Comparison of ENCODE assay signal across 9 mouse cellular contexts in genomic region chr3:27338437-27338836, GRCm38 (mm10). TPM values are rescaled to one million over a fixed set of nuclear protein-coding genes. Genes with fewer than 3 reads are reported as not detected.
A peak's percentile ranks its signal among the peaks of the same experiment; 100 is the strongest.
DNase-seq lines count a peak whose midpoint lies in the region; ATAC-seq and TF ChIP-seq lines count a peak whose summit lies in the region.
"Had no signal": no experiment of that assay in that cellular context is flagged by ENCODE, and none has a peak within 500 bp of the region (broad histone marks: within the 10 kb centered on the region; RNA-seq: fewer than 3 reads in every experiment).

No protein-coding gene starts in this region.

- H3K27ac ChIP-seq in hindbrain, embryonic 14.5 days, result no peak overlapping the region
- no peak overlapping the region for H3K27ac ChIP-seq in hindbrain, embryonic 13.5 days
- H3K27ac ChIP-seq in kidney, postnatal 0 days, result no peak overlapping the region
- no peak overlapping the region for H3K27ac ChIP-seq in midbrain, embryonic 16.5 days (ENCODE audit: low read length)

- 32% methylated on average over 6 of the region's 6 CpGs for WGBS in hindbrain, embryonic 14.5 days
- WGBS in hindbrain, embryonic 13.5 days, result 31% methylated on average over 6 of the region's 6 CpGs
- WGBS in kidney, postnatal 0 days, result 31% methylated on average over 6 of the region's 6 CpGs
- WGBS in midbrain, embryonic 16.5 days, result 32% methylated on average over 6 of the region's 6 CpGs

- no peak overlapping the region for H3K4me2 ChIP-seq in hindbrain, embryonic 14.5 days (replicated peaks)
- no peak overlapping the region for H3K4me2 ChIP-seq in hindbrain, embryonic 13.5 days
- no peak overlapping the region for H3K4me2 ChIP-seq in kidney, postnatal 0 days (ENCODE audit: low read length)
- no peak overlapping the region for H3K4me2 ChIP-seq in midbrain, embryonic 16.5 days (ENCODE audit: low read length)

- ATAC-seq in hindbrain, embryonic 14.5 days (ENCODE audit: low FRiP score), result no peak
- ATAC-seq in hindbrain, embryonic 13.5 days (ENCODE audit: low FRiP score), result no peak
- ATAC-seq in kidney, postnatal 0 days (replicated peaks; ENCODE audit: low FRiP score, low read depth), result no peak
- ATAC-seq in midbrain, embryonic 16.5 days, result peak; percentile 42; the same call in 1 of the 2 replicates

- no peaks in the 10 kb centered on the region for H3K36me3 ChIP-seq in hindbrain, embryonic 14.5 days (replicated peaks; ENCODE audit: control insufficient read depth, insufficient read depth)
- no peaks in the 10 kb centered on the region for H3K36me3 ChIP-seq in hindbrain, embryonic 13.5 days
- H3K36me3 ChIP-seq in kidney, postnatal 0 days (ENCODE audit: insufficient read depth, low read length), result 0 out of 2 replicates have a peak, but pooled peaks cover 2% of the 10 kb centered on the region
- no peaks in the 10 kb centered on the region for H3K36me3 ChIP-seq in midbrain, embryonic 16.5 days (ENCODE audit: control insufficient read depth, insufficient read depth, low read length)

- DNase-seq in hindbrain, embryonic 14.5 days (ENCODE audit: low spot score), result peak; percentile 61
- DNase-seq in urinary bladder, postnatal 25 days (ENCODE audit: low spot score), result peak; percentile 25
- DNase-seq in urinary bladder, postnatal 10 days (ENCODE audit: low spot score), result no peak
- DNase-seq in embryo, embryonic 10.5 days (ENCODE audit: low spot score), result peak; percentile 67
- peak; percentile 75 for DNase-seq in kidney, postnatal 0 days (ENCODE audit: low spot score)
- no peak for DNase-seq in natural killer cell, adult 2 months (ENCODE audit: low spot score in 2 of 2)

- H3K9ac ChIP-seq in hindbrain, embryonic 14.5 days, result no peak overlapping the region
- no peak overlapping the region for H3K9ac ChIP-seq in hindbrain, embryonic 13.5 days
- no peak overlapping the region for H3K9ac ChIP-seq in kidney, postnatal 0 days (ENCODE audit: low read depth, low read length)
- H3K9ac ChIP-seq in midbrain, embryonic 16.5 days (ENCODE audit: low read depth, low read length), result no peak overlapping the region

- no peaks in the 10 kb centered on the region for H3K9me3 ChIP-seq in hindbrain, embryonic 14.5 days (ENCODE audit: control insufficient read depth, low read length)
- H3K9me3 ChIP-seq in hindbrain, embryonic 13.5 days, result no peaks in the 10 kb centered on the region
- no peaks in the 10 kb centered on the region for H3K9me3 ChIP-seq in kidney, postnatal 0 days (replicated peaks; ENCODE audit: low read length)
- no peaks in the 10 kb centered on the region for H3K9me3 ChIP-seq in midbrain, embryonic 16.5 days (replicated peaks; ENCODE audit: control insufficient read depth, low read length, poor library complexity, severe bottlenecking)

- no peaks in the 10 kb centered on the region for H3K4me1 ChIP-seq in hindbrain, embryonic 14.5 days (replicated peaks; ENCODE audit: control insufficient read depth, insufficient read depth, low read length)
- no peaks in the 10 kb centered on the region for H3K4me1 ChIP-seq in hindbrain, embryonic 13.5 days (replicated peaks)
- H3K4me1 ChIP-seq in kidney, postnatal 0 days (replicated peaks; ENCODE audit: insufficient read depth, low read length), result no peaks in the 10 kb centered on the region
- no peaks in the 10 kb centered on the region for H3K4me1 ChIP-seq in midbrain, embryonic 16.5 days (ENCODE audit: control insufficient read depth, insufficient read depth, low read length)

- H3K4me3 ChIP-seq in hindbrain, embryonic 14.5 days (replicated peaks; ENCODE audit: low read length), result no peak overlapping the region
- no peak overlapping the region for H3K4me3 ChIP-seq in hindbrain, embryonic 13.5 days
- no peak overlapping the region for H3K4me3 ChIP-seq in kidney, postnatal 0 days (replicated peaks; ENCODE audit: low read depth, low read length)
- H3K4me3 ChIP-seq in midbrain, embryonic 16.5 days (ENCODE audit: low read depth, low read length), result no peak overlapping the region

- TF ChIP-seq CTCF in kidney, postnatal 0 days (IDR thresholded peaks at IDR 0.05; ENCODE audit: low read depth), result peak; percentile 79

- H3K27me3 ChIP-seq in hindbrain, embryonic 14.5 days (ENCODE audit: control insufficient read depth, insufficient read depth, low read length), result no peaks in the 10 kb centered on the region
- no peaks in the 10 kb centered on the region for H3K27me3 ChIP-seq in hindbrain, embryonic 13.5 days
- no peaks in the 10 kb centered on the region for H3K27me3 ChIP-seq in kidney, postnatal 0 days (ENCODE audit: insufficient read depth, low read length)
- H3K27me3 ChIP-seq in midbrain, embryonic 16.5 days (ENCODE audit: control insufficient read depth, insufficient read depth, low read depth, low read length), result no peaks in the 10 kb centered on the region

RNA-seq across cellular contexts. Expression of gene Tnfsf10, which starts 21.6 kb away (rescaled TPM):
- polyA plus RNA-seq in hindbrain, embryonic 14.5 days (2014; fragmentation: Nextera tagmentation; extraction: Ambion mirVana), result 0.08 and 0.14 TPM in 2 replicates
- 0.06 and 0.23 TPM in 2 replicates for polyA plus RNA-seq in hindbrain, embryonic 13.5 days (2015; fragmentation: Nextera tagmentation; extraction: Ambion mirVana)
- polyA plus RNA-seq in kidney, postnatal 0 days (2015; fragmentation: Nextera tagmentation; extraction: Ambion mirVana), result 3.8 and 4.1 TPM in 2 replicates
- polyA plus RNA-seq in midbrain, embryonic 16.5 days (2015; fragmentation: Nextera tagmentation; extraction: Ambion mirVana), result 0.10 and 0.14 TPM in 2 replicates

RNA-seq across cellular contexts. Expression of gene Ghsr, which starts 32.7 kb away (rescaled TPM):
- 0.46 and 0.73 TPM in 2 replicates for polyA plus RNA-seq in hindbrain, embryonic 14.5 days (2014; fragmentation: Nextera tagmentation; extraction: Ambion mirVana)
- polyA plus RNA-seq in hindbrain, embryonic 13.5 days (2015; fragmentation: Nextera tagmentation; extraction: Ambion mirVana), result 0.25 and 0.29 TPM in 2 replicates
- polyA plus RNA-seq in kidney, postnatal 0 days (2015; fragmentation: Nextera tagmentation; extraction: Ambion mirVana), result not detected in 2 replicates
- 0.37 and 0.59 TPM in 2 replicates for polyA plus RNA-seq in midbrain, embryonic 16.5 days (2015; fragmentation: Nextera tagmentation; extraction: Ambion mirVana)
- polyA plus RNA-seq: small intestine, adult 2 months had no signal

Comparison
In these comparisons a context has a peak if more than half of its experiments do, and no peak if none do; other contexts are left out.
1. DNase-seq: peak in hindbrain, embryonic 14.5 days (single experiment), urinary bladder, postnatal 25 days (single experiment), embryo, embryonic 10.5 days (single experiment) and kidney, postnatal 0 days (single experiment); none in urinary bladder, postnatal 10 days (single experiment) and natural killer cell, adult 2 months (0 of 2).